Mouse (Mus musculus): ENCODE results near the gene Zfp622.

- TF ChIP-seq POLR2A (IDR thresholded peaks at IDR 0.05; ENCODE audit: borderline replicate concordance, extremely low read depth, low read depth, low read length) (no peak), CTCF (IDR thresholded peaks at IDR 0.05; ENCODE audit: insufficient read depth, low read length) (no peak)
Measured at GRCm38 (mm10) chr15:25956001-25956400, 28.2 kb upstream of the Zfp622 start.
